Mouse (Mus musculus): ENCODE data around the gene Ffar1. TPM values are rescaled to one million over a fixed set of nuclear protein-coding genes. Genes with fewer than 3 reads are reported as not detected.

Ffar1 gene
- polyA plus RNA-seq, 1 experiment: 0.62 TPM

- TF ChIP-seq CTCF (IDR thresholded peaks at IDR 0.05; ENCODE audit: control insufficient read depth, insufficient read depth, insufficient replicate concordance, low read depth, low read length) (peak; percentile 43; the same call in 1 of the 2 replicates), POLR2A (IDR thresholded peaks at IDR 0.05; ENCODE audit: control insufficient read depth, low read depth, low read length) (no peak)
- no peak overlapping the region for H3K27ac ChIP-seq (ENCODE audit: control insufficient read depth, insufficient read depth, low read depth, low read length)
- H3K4me3 ChIP-seq (ENCODE audit: control insufficient read depth, low read depth, low read length): peak overlapping the region; percentile 12; the same call in 1 of the 2 replicates
- no peaks in the 10 kb centered on the region for H3K36me3 ChIP-seq (ENCODE audit: control insufficient read depth, insufficient read depth, low read length)
- no peaks in the 10 kb centered on the region for H3K27me3 ChIP-seq (ENCODE audit: control insufficient read depth, insufficient read depth, low read length)
- H3K4me1 ChIP-seq (ENCODE audit: control insufficient read depth, insufficient read depth, low read length): no peaks in the 10 kb centered on the region; the same call in none of the 2 replicates
These were observed 51.0 kb downstream of the Ffar1 start for GRCm38 (mm10) chr7:30810319-30810718.

Other genes with a start within 250 kb of the Ffar1 start
- 6.5 TPM in 2 replicates for gene Upk1a, start 248.7 kb downstream of the Ffar1 start, polyA plus RNA-seq (2012; rRNA removed)
- 51.8 and 74.9 TPM in 2 replicates for gene Cox6b1, start 235.4 kb downstream of the Ffar1 start, polyA plus RNA-seq (2012; rRNA removed)
- 7.9 and 8.4 TPM in 2 replicates for gene Etv2, start 225.7 kb downstream of the Ffar1 start, polyA plus RNA-seq (2012; rRNA removed)
- gene Rbm42, start 211.2 kb downstream of the Ffar1 start, polyA plus RNA-seq (2012; rRNA removed): 27.1 and 33.0 TPM in 2 replicates
- 21.1 and 22.4 TPM in 2 replicates for gene Haus5, start 196.6 kb downstream of the Ffar1 start, polyA plus RNA-seq (2012; rRNA removed)
- 142 and 177 TPM in 2 replicates for gene Pmis2, start 190.0 kb downstream of the Ffar1 start, polyA plus RNA-seq (2012; rRNA removed)
- 88.8 and 103 TPM in 2 replicates for gene 2200002J24Rik, start 162.6 kb downstream of the Ffar1 start, polyA plus RNA-seq (2012; rRNA removed)
- 2.7 TPM in 2 replicates for gene Atp4a, start 149.4 kb downstream of the Ffar1 start, polyA plus RNA-seq (2012; rRNA removed)
- gene Tmem147, start 132.0 kb downstream of the Ffar1 start, polyA plus RNA-seq (2012; rRNA removed): 161 and 171 TPM in 2 replicates
- 4,298 and 4,420 TPM in 2 replicates for gene Gapdhs, start 117.9 kb downstream of the Ffar1 start, polyA plus RNA-seq (2012; rRNA removed)
- 4.6 and 4.7 TPM in 2 replicates for gene Sbsn, start 110.1 kb downstream of the Ffar1 start, polyA plus RNA-seq (2012; rRNA removed)
- gene Dmkn, start 97.8 kb downstream of the Ffar1 start, polyA plus RNA-seq (2012; rRNA removed): 7.1 and 9.2 TPM in 2 replicates
- gene Krtdap, start 73.7 kb downstream of the Ffar1 start, polyA plus RNA-seq (2012; rRNA removed): 0.41 TPM in 1 of 2 replicates, not detected in the other
- gene Ffar2, start 37.8 kb downstream of the Ffar1 start, polyA plus RNA-seq (2012; rRNA removed): 0.09 and 0.14 TPM in 2 replicates
- not detected in 2 replicates for gene Ffar3, start 5.4 kb downstream of the Ffar1 start, polyA plus RNA-seq (2012; rRNA removed)
- gene Cd22, start 18.8 kb upstream of the Ffar1 start, polyA plus RNA-seq (2012; rRNA removed): 0.08 and 0.41 TPM in 2 replicates
- gene Mag, start 53.3 kb upstream of the Ffar1 start, polyA plus RNA-seq (2012; rRNA removed): 18.2 and 21.3 TPM in 2 replicates
- 0.38 and 1.5 TPM in 2 replicates for gene Hamp2, start 63.1 kb upstream of the Ffar1 start, polyA plus RNA-seq (2012; rRNA removed)
- gene Hamp, start 82.5 kb upstream of the Ffar1 start, polyA plus RNA-seq (2012; rRNA removed): not detected in 2 replicates
- 27.0 and 31.3 TPM in 2 replicates for gene Usf2, start 95.2 kb upstream of the Ffar1 start, polyA plus RNA-seq (2012; rRNA removed)
- 24.4 and 30.2 TPM in 2 replicates for gene Lsr, start 111.9 kb upstream of the Ffar1 start, polyA plus RNA-seq (2012; rRNA removed)
- 524 and 525 TPM in 2 replicates for gene Fam187b, start 112.2 kb upstream of the Ffar1 start, polyA plus RNA-seq (2012; rRNA removed)
- gene Fxyd5, start 180.9 kb upstream of the Ffar1 start, polyA plus RNA-seq (2012; rRNA removed): 8.3 and 12.1 TPM in 2 replicates
- gene Fxyd7, start 189.9 kb upstream of the Ffar1 start, polyA plus RNA-seq (2012; rRNA removed): 1.3 and 1.6 TPM in 2 replicates
- gene Fxyd1, start 195.6 kb upstream of the Ffar1 start, polyA plus RNA-seq (2012; rRNA removed): 94.7 and 104 TPM in 2 replicates
- gene Lgi4, start 197.8 kb upstream of the Ffar1 start, polyA plus RNA-seq (2012; rRNA removed): 2.0 TPM in 2 replicates
- gene Fxyd3, start 215.1 kb upstream of the Ffar1 start, polyA plus RNA-seq (2012; rRNA removed): 0.64 and 6.4 TPM in 2 replicates

All from testis, adult 2 months (tissue).